Mouse (Mus musculus): ENCODE results near the gene Lypd5. TPM values are rescaled to one million over a fixed set of nuclear protein-coding genes. Genes with fewer than 3 reads are reported as not detected.

The Lypd5 gene
- polyA plus RNA-seq, 1 experiment from 2014 or later, result not detected

DNA sequence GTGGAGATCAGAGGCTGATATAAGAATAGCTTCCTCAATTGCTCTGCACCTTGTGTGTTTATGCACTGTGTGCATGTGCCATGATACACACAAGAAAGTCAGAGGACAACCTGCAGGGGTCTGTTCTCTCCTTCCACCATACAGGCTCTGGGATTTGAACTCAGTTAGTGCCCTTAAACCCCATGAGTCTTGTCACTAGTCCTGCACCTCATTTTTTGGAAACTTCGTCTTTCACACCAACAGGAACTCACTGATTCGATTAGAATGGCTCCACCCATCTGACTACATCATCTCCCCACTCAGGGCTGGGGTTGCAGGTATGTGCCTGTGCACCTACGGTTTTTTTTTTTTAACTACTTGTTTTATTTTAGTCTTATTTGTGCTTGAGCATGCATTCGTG is 19.2 kb downstream of the Lypd5 start:
- Histone ChIP-seq H3K4me1 (ENCODE audit: control insufficient read depth, insufficient read depth, low read depth, low read length) (peaks cover 2% of the 10 kb centered on the region), H3K9me3 (ENCODE audit: control insufficient read depth, low read length) (no peaks in the 10 kb centered on the region), H3K27ac (ENCODE audit: low read depth, low read length) (no peak overlapping the region), H3K9ac (ENCODE audit: low read depth, low read length) (no peak overlapping the region), H3K4me3 (ENCODE audit: low read length) (no peak overlapping the region), H3K27me3 (replicated peaks; ENCODE audit: control insufficient read depth, insufficient read depth, low read length) (no peaks in the 10 kb centered on the region), H3K4me2 (ENCODE audit: low read length) (no peak overlapping the region), H3K36me3 (ENCODE audit: control insufficient read depth, insufficient read depth, low read length) (no peaks in the 10 kb centered on the region)
- ATAC-seq, result no peak
- 70% methylated on average over 4 of the region's 4 CpGs for WGBS

DNA sequence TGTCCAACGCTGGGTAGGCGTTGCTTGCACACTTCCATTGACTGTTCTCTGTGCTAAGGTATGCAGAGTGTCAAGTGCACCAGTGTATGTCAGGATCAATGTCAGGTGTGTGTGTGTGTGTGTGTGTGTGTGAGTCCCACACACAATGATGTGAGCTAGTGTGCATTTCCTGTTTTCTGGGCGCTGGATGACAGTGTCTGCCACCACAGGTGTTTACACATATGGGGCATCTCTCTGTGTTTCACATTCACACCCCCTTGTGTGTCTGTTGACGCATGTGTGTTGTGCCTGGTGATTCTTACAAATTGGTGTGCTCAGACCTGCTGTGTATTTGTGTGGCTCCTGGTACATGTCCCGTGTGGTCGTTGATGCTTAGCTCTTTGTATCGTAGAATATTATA is 19.9 kb downstream of the Lypd5 start:
- H3K4me3 ChIP-seq (ENCODE audit: low read length), result no peak overlapping the region
- no peaks in the 10 kb centered on the region for H3K36me3 ChIP-seq (ENCODE audit: control insufficient read depth, insufficient read depth, low read length)
- no peak overlapping the region for H3K4me2 ChIP-seq (ENCODE audit: low read length)
- no peak for ATAC-seq
- peaks cover 7% of the 10 kb centered on the region for H3K4me1 ChIP-seq (ENCODE audit: control insufficient read depth, insufficient read depth, low read depth, low read length)
- 87% methylated on average over 7 of the region's 7 CpGs for WGBS
- no peaks in the 10 kb centered on the region for H3K9me3 ChIP-seq (ENCODE audit: control insufficient read depth, low read length)
- no peak overlapping the region for H3K9ac ChIP-seq (ENCODE audit: low read depth, low read length)
- H3K27ac ChIP-seq (ENCODE audit: low read depth, low read length), result no peak overlapping the region
- H3K27me3 ChIP-seq (replicated peaks; ENCODE audit: control insufficient read depth, insufficient read depth, low read length), result no peaks in the 10 kb centered on the region

DNA sequence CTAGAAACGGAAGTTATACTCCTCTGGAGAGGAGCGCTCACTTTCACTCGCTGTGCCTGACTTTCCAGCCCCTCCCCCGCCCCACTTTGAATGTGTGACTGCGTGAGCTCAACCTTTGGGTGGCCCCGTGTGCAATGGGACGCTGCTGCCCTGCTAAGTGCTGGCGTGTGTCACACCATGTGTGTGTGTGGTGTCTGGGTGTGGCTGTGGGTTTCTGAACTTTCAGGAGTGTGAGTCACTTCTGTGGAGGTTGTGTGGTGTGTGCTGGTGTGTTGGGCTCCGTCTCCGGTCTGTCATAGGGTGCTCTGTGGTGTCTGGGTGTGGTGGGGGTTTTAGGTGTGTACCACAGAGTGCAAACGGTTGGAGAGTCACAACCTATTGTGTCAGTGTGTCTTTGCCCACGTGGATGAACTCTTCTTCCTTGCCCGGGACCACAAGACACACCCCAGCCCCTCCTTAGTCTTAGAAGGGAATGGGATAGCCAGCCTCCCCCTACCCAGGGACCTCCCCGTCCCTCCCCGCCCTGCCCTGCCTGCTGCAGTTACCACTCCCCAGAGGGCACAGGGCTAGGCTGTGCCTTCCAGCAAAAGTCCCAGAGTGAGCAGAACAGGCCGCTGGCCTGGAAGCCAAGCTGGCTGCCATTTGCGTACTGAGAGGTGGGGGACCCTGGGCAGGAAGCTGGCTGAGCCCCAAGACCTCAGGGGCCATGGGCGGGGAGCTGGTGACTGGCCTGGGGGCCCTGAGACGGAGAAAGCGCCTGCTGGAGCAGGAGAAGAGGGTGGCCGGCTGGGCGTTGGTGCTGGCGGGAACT is 20.9 kb downstream of the Lypd5 start, which contains the start of gene Kcnn4:
Kcnn4 (plus strand) TSS at position 533 of the 811 bp plus-strand sequence.
- Histone ChIP-seq H3K27me3 (replicated peaks; ENCODE audit: control insufficient read depth, insufficient read depth, low read length) (no peaks in the 10 kb centered on the region), H3K4me3 (ENCODE audit: low read length) (0 out of 2 replicates have a peak within 1 kb of the TSS, but pooled peaks have one; percentile 1), H3K4me2 (ENCODE audit: low read length) (no peak within 1 kb of the TSS), H3K9me3 (ENCODE audit: control insufficient read depth, low read length) (no peaks in the 10 kb centered on the region), H3K36me3 (ENCODE audit: control insufficient read depth, insufficient read depth, low read length) (no peaks in the 10 kb centered on the region), H3K9ac (ENCODE audit: low read depth, low read length) (no peak within 1 kb of the TSS), H3K27ac (ENCODE audit: low read depth, low read length) (no peak within 1 kb of the TSS), H3K4me1 (ENCODE audit: control insufficient read depth, insufficient read depth, low read depth, low read length) (peaks cover 6% of the 10 kb centered on the region)
- 47% methylated on average over 23 of the region's 23 CpGs for WGBS
- ATAC-seq, result no peak

- Histone ChIP-seq H3K4me3 (ENCODE audit: low read length) (no peak overlapping the region), H3K27me3 (replicated peaks; ENCODE audit: control insufficient read depth, insufficient read depth, low read length) (no peaks in the 10 kb centered on the region), H3K9ac (ENCODE audit: low read depth, low read length) (no peak overlapping the region), H3K27ac (ENCODE audit: low read depth, low read length) (no peak overlapping the region), H3K9me3 (ENCODE audit: control insufficient read depth, low read length) (no peaks in the 10 kb centered on the region), H3K4me2 (ENCODE audit: low read length) (no peak overlapping the region), H3K4me1 (ENCODE audit: control insufficient read depth, insufficient read depth, low read depth, low read length) (peaks cover 5% of the 10 kb centered on the region; the same call in 1 of the 2 replicates), H3K36me3 (ENCODE audit: control insufficient read depth, insufficient read depth, low read length) (no peaks in the 10 kb centered on the region)
- 86% methylated on average over 7 of the region's 7 CpGs for WGBS
- ATAC-seq, result no peak
These were observed 22.2 kb downstream of the Lypd5 start for GRCm38 (mm10) chr7:24371012-24371808.

DNA sequence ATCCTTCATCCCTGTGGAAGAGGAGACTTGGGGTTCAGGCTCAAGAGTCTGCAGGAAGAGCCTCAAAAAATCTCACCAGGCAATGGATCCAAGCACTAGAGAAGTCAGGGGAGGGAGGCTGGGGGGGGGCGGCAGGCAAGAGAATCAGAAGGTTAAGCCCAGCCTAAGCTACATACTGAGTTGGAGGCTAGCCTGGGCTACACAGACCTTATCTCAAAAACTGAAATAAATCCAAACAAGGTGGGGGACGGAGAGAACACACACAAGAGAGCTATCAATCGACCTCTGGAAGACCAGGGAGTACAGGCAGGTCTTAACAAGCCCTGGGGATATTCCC is 22.8 kb downstream of the Lypd5 start:
- 69% methylated on average over 3 of the region's 3 CpGs for WGBS
- Histone ChIP-seq H3K9ac (ENCODE audit: low read depth, low read length) (no peak overlapping the region), H3K36me3 (ENCODE audit: control insufficient read depth, insufficient read depth, low read length) (no peaks in the 10 kb centered on the region), H3K9me3 (ENCODE audit: control insufficient read depth, low read length) (no peaks in the 10 kb centered on the region), H3K27ac (ENCODE audit: low read depth, low read length) (no peak overlapping the region), H3K27me3 (replicated peaks; ENCODE audit: control insufficient read depth, insufficient read depth, low read length) (no peaks in the 10 kb centered on the region; the same call in 1 of the 2 replicates), H3K4me2 (ENCODE audit: low read length) (no peak overlapping the region), H3K4me3 (ENCODE audit: low read length) (no peak overlapping the region), H3K4me1 (ENCODE audit: control insufficient read depth, insufficient read depth, low read depth, low read length) (peaks cover 5% of the 10 kb centered on the region; the same call in 1 of the 2 replicates)
- no peak for ATAC-seq

- H3K36me3 ChIP-seq (ENCODE audit: control insufficient read depth, insufficient read depth, low read length), result no peaks in the 10 kb centered on the region
- ATAC-seq, result no peak
- no peak overlapping the region for H3K4me2 ChIP-seq (ENCODE audit: low read length)
- peaks cover 3% of the 10 kb centered on the region; the same call in 1 of the 2 replicates for H3K27me3 ChIP-seq (replicated peaks; ENCODE audit: control insufficient read depth, insufficient read depth, low read length)
- no peaks in the 10 kb centered on the region for H3K9me3 ChIP-seq (ENCODE audit: control insufficient read depth, low read length)
- no peak overlapping the region for H3K4me3 ChIP-seq (ENCODE audit: low read length)
- no peak overlapping the region for H3K27ac ChIP-seq (ENCODE audit: low read depth, low read length)
- 84% methylated on average over 6 of the region's 11 CpGs for WGBS
- H3K9ac ChIP-seq (ENCODE audit: low read depth, low read length), result no peak overlapping the region
- peaks cover 9% of the 10 kb centered on the region for H3K4me1 ChIP-seq (ENCODE audit: control insufficient read depth, insufficient read depth, low read depth, low read length)
These were observed 23.3 kb downstream of the Lypd5 start for GRCm38 (mm10) chr7:24372300-24372699.

DNA sequence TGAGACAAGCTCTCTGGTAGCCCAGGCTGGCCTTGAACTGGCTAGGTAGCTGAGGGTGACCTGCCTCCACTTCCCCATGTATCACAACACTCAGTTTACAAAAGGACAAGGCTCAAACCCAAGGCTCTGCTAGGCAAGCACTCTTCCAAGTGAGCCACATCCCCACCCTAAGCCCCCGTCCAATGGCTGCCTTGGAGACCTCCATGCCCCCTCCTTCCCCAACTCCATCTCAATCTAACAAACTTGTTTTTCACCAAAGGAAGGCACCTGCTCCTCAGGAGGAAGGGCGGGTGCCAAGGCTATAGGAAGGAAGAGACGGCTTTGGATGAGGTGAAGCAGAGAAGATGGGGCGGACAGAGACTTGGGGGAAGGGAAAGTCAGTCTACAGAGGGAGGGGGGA is 23.8 kb downstream of the Lypd5 start:
- 62% methylated on average over 4 of the region's 4 CpGs for WGBS
- Histone ChIP-seq H3K4me3 (ENCODE audit: low read length) (no peak overlapping the region), H3K9ac (ENCODE audit: low read depth, low read length) (no peak overlapping the region), H3K27me3 (replicated peaks; ENCODE audit: control insufficient read depth, insufficient read depth, low read length) (peaks cover 3% of the 10 kb centered on the region; the same call in 1 of the 2 replicates), H3K36me3 (ENCODE audit: control insufficient read depth, insufficient read depth, low read length) (no peaks in the 10 kb centered on the region), H3K4me1 (ENCODE audit: control insufficient read depth, insufficient read depth, low read depth, low read length) (peaks cover 9% of the 10 kb centered on the region), H3K4me2 (ENCODE audit: low read length) (no peak overlapping the region), H3K9me3 (ENCODE audit: control insufficient read depth, low read length) (no peaks in the 10 kb centered on the region), H3K27ac (ENCODE audit: low read depth, low read length) (no peak overlapping the region)
- no peak for ATAC-seq

GRCm38 (mm10) chr7:24373538-24374379 is 24.8 kb downstream of the Lypd5 start:
- Histone ChIP-seq H3K4me3 (ENCODE audit: low read length) (no peak overlapping the region), H3K9me3 (ENCODE audit: control insufficient read depth, low read length) (no peaks in the 10 kb centered on the region), H3K36me3 (ENCODE audit: control insufficient read depth, insufficient read depth, low read length) (no peaks in the 10 kb centered on the region), H3K27ac (ENCODE audit: low read depth, low read length) (peak overlapping the region; percentile 51), H3K9ac (ENCODE audit: low read depth, low read length) (peak overlapping the region; percentile 14; the same call in 1 of the 2 replicates), H3K27me3 (replicated peaks; ENCODE audit: control insufficient read depth, insufficient read depth, low read length) (peaks cover 3% of the 10 kb centered on the region; the same call in 1 of the 2 replicates), H3K4me1 (ENCODE audit: control insufficient read depth, insufficient read depth, low read depth, low read length) (peaks cover 9% of the 10 kb centered on the region), H3K4me2 (ENCODE audit: low read length) (peak overlapping the region; percentile 25; the same call in 1 of the 2 replicates)
- WGBS, result 26% methylated on average over 19 of the region's 20 CpGs
- peak; percentile 62 for ATAC-seq

Data from hindbrain, embryonic 16.5 days (tissue).